Mouse (Mus musculus): ENCODE data around the gene Rassf3.

GRCm38 (mm10) chr10:121472593-121473217 lies 3.4 kb downstream of the Rassf3 start:
- no peak for TF ChIP-seq CTCF (IDR thresholded peaks at IDR 0.05; ENCODE audit: low read depth)
- no peak for TF ChIP-seq EP300 (IDR thresholded peaks at IDR 0.05; ENCODE audit: low read depth)
